Mouse (Mus musculus) liver, postnatal 0 days (tissue): Measurements from ENCODE around the gene Col23a1. TPM values are rescaled to one million over a fixed set of nuclear protein-coding genes. Genes with fewer than 3 reads are reported as not detected.

Experiments
- ATAC-seq: fragments of 200-750 bp; cut with Nextera tagmentation; 2 replicates; pipeline ENCODE4 v1.8.0; 2017; ENCODE audit warnings: mild to moderate bottlenecking, moderate library complexity
- DNase-seq: peaks from one replicate; pipeline ENCODE4 v3.0.0-alpha.2; 2016
- H3K27ac ChIP-seq: fragments of 300-500 bp; sonication (generic); 2 replicates; pipeline ENCODE4 v1.5.1; 2014; ENCODE audit warnings: antibody characterized with exemption, moderate library complexity, mild to moderate bottlenecking, low read depth
- H3K27me3 ChIP-seq: fragments of 300-500 bp; sonication (generic); 2 replicates; pipeline ENCODE4 v1.6.1; 2014; ENCODE audit warnings: low read length, control low read depth, mixed read lengths; ENCODE audit not compliant: insufficient read depth
- H3K36me3 ChIP-seq: fragments of 300-500 bp; sonication (generic); replicated peaks from 2 replicates; pipeline ENCODE4 v1.6.1; 2014; ENCODE audit warnings: mild to moderate bottlenecking, control low read depth, low read length, moderate library complexity, mixed read lengths; ENCODE audit not compliant: insufficient read depth
- H3K4me1 ChIP-seq: fragments of 300-500 bp; sonication (generic); 2 replicates; pipeline ENCODE4 v1.6.1; 2014; ENCODE audit warnings: antibody characterized with exemption, mild to moderate bottlenecking, control low read depth; ENCODE audit not compliant: insufficient read depth
- H3K4me2 ChIP-seq: fragments of 300-500 bp; sonication (generic); 2 replicates; pipeline ENCODE4 v1.6.1; 2014; ENCODE audit warnings: low read depth, mild to moderate bottlenecking, low read length, moderate library complexity, mixed read lengths
- H3K4me3 ChIP-seq: fragments of 300-500 bp; sonication (generic); 2 replicates; pipeline ENCODE4 v1.5.1; 2014; ENCODE audit warnings: low read depth, low read length
- H3K9ac ChIP-seq: fragments of 300-500 bp; sonication (generic); replicated peaks from 2 replicates; pipeline ENCODE4 v1.6.1; 2014; ENCODE audit warnings: mild to moderate bottlenecking, moderate library complexity
- H3K9me3 ChIP-seq: fragments of 300-500 bp; sonication (generic); 2 replicates; pipeline ENCODE4 v1.6.1; 2016; ENCODE audit warnings: mild to moderate bottlenecking, control low read depth, low read length, mixed read lengths
- CTCF ChIP-seq: sonication (generic); IDR thresholded peaks from 2 replicates; pipeline ENCODE4 v1.5.1; 2016; ENCODE audit warnings: antibody characterized with exemption, low read depth
- EP300 ChIP-seq: IDR thresholded peaks from 2 replicates; pipeline ENCODE4 v1.6.1; 2016; ENCODE audit warnings: antibody characterized with exemption, low read depth, mild to moderate bottlenecking
- WGBS: fragments of 180-500 bp; shearing (Covaris S2); extraction: QIAGEN DNeasy Blood & Tissue Kit; methylation state at CpG from one replicate; pipeline ENCODE4 v1.1.7; 2014; ENCODE audit not compliant: insufficient replicate concordance; 5-methylcytosine and 5-hydroxymethylcytosine counted together
- polyA plus RNA-seq: library from polyadenylated mRNA; unstranded; fragments of >200 nt; fragmentation: Nextera tagmentation; extraction: Ambion mirVana; gene quantifications from 2 replicates; pipeline ENCODE4 v1.2.1, GENCODE M21; 2015

The Col23a1 gene
- polyA plus RNA-seq, 1 experiment from 2014 or later, result 0.13 TPM

GRCm38 (mm10) chr11:51264352-51264751 is 25.4 kb upstream of the Col23a1 start:
- WGBS, result 5% methylated on average over 6 of the region's 6 CpGs
- H3K4me1 ChIP-seq, result peaks cover 25% of the 10 kb centered on the region
- peak overlapping the region; percentile 91 for H3K4me3 ChIP-seq
- DNase-seq (peak; percentile 53), ATAC-seq (peak; percentile 18; the same call in 1 of the 2 replicates)
- peak overlapping the region; percentile 98 for H3K27ac ChIP-seq
- no peaks in the 10 kb centered on the region for H3K27me3 ChIP-seq
- H3K9me3 ChIP-seq, result no peaks in the 10 kb centered on the region
- TF ChIP-seq CTCF (no peak), EP300 (no peak)
- H3K36me3 ChIP-seq, result peaks cover 27% of the 10 kb centered on the region
- H3K4me2 ChIP-seq, result peak overlapping the region; percentile 97
- peak overlapping the region; percentile 98 for H3K9ac ChIP-seq

GRCm38 (mm10) chr11:51265326-51265725 is 24.4 kb upstream of the Col23a1 start:
- Histone ChIP-seq H3K4me2 (peak overlapping the region; percentile 97), H3K36me3 (peaks cover 31% of the 10 kb centered on the region), H3K9me3 (no peaks in the 10 kb centered on the region), H3K9ac (no peak overlapping the region), H3K4me3 (peak overlapping the region; percentile 91), H3K27ac (peak overlapping the region; percentile 98; the same call in 1 of the 2 replicates), H3K27me3 (no peaks in the 10 kb centered on the region), H3K4me1 (peaks cover 25% of the 10 kb centered on the region)
- DNase-seq (no peak), ATAC-seq (no peak)
- 44% methylated on average over 3 of the region's 3 CpGs for WGBS
- peak; percentile 75 for TF ChIP-seq CTCF
- TF ChIP-seq EP300, result no peak

- TF ChIP-seq CTCF (no peak), EP300 (no peak)
- ATAC-seq (no peak), DNase-seq (no peak)
- Histone ChIP-seq H3K27ac (no peak overlapping the region), H3K27me3 (no peaks in the 10 kb centered on the region), H3K4me1 (no peaks in the 10 kb centered on the region), H3K4me3 (no peak overlapping the region), H3K36me3 (peaks cover 76% of the 10 kb centered on the region), H3K9ac (no peak overlapping the region), H3K9me3 (no peaks in the 10 kb centered on the region), H3K4me2 (no peak overlapping the region)
- 82% methylated on average over 1 of the region's 1 CpGs for WGBS
Measured at GRCm38 (mm10) chr11:51274418-51274817, 15.3 kb upstream of the Col23a1 start.

GRCm38 (mm10) chr11:51290066-51290955 is 591 bp downstream of the Col23a1 start:
- WGBS, result 5% methylated on average over 45 of the region's 74 CpGs
- peak; percentile 63 for ATAC-seq
- TF ChIP-seq CTCF, result 0 out of 2 replicates have a peak, but pooled peaks have one; percentile 23
- no peak for TF ChIP-seq EP300
- Histone ChIP-seq H3K9ac (peak overlapping the region; percentile 54), H3K4me2 (peak overlapping the region; percentile 87), H3K36me3 (no peaks in the 10 kb centered on the region), H3K27me3 (peaks cover 21% of the 10 kb centered on the region), H3K4me1 (0 out of 2 replicates have a peak, but pooled peaks cover 3% of the 10 kb centered on the region), H3K4me3 (peak overlapping the region; percentile 59), H3K9me3 (no peaks in the 10 kb centered on the region), H3K27ac (no peak overlapping the region)
- peak; percentile 47 for DNase-seq

- 0 out of 2 replicates have a peak, but pooled peaks cover 3% of the 10 kb centered on the region for H3K4me1 ChIP-seq
- H3K4me2 ChIP-seq, result no peak overlapping the region
- DNase-seq (no peak), ATAC-seq (no peak)
- no peak overlapping the region for H3K27ac ChIP-seq
- no peak overlapping the region for H3K9ac ChIP-seq
- peaks cover 21% of the 10 kb centered on the region for H3K27me3 ChIP-seq
- TF ChIP-seq CTCF, result no peak
- TF ChIP-seq EP300, result no peak
- H3K36me3 ChIP-seq, result no peaks in the 10 kb centered on the region
- 58% methylated on average over 2 of the region's 2 CpGs for WGBS
- no peaks in the 10 kb centered on the region; the same call in 1 of the 2 replicates for H3K9me3 ChIP-seq
- H3K4me3 ChIP-seq, result no peak overlapping the region
Measured at GRCm38 (mm10) chr11:51293956-51294530, 4.3 kb downstream of the Col23a1 start.

GRCm38 (mm10) chr11:51295742-51296141 is 6.0 kb downstream of the Col23a1 start:
- Histone ChIP-seq H3K4me1 (no peaks in the 10 kb centered on the region), H3K9ac (no peak overlapping the region), H3K36me3 (no peaks in the 10 kb centered on the region), H3K4me3 (no peak overlapping the region), H3K9me3 (no peaks in the 10 kb centered on the region; the same call in 1 of the 2 replicates), H3K4me2 (no peak overlapping the region), H3K27ac (no peak overlapping the region), H3K27me3 (peaks cover 11% of the 10 kb centered on the region)
- ATAC-seq (no peak), DNase-seq (no peak)
- 55% methylated on average over 3 of the region's 3 CpGs for WGBS
- no peak for TF ChIP-seq EP300
- no peak for TF ChIP-seq CTCF
